Mouse (Mus musculus): Measurements from ENCODE around the gene Sept5.

Gene Sept5

DNA sequence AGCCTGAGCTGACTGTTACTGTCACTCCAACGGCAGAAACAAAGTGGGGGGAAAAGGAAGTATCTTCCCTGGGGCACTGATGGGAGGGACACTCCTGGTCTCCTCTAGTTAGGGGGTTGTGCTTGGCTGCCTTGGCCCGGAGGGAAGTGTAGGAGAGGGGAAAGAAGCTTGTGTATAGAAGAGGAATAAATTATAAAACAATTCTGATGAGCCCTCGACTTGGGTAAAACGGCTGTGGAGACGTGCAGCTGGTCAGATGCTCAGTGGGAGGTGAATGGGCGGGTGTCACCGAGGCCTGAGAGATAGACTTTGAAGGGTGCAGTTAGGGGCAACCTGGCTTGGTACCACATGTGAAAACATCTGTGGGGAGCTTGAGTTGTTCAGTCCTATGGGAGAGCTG is 1.4 kb upstream of the Sept5 start:
- no peak for DNase-seq

DNA sequence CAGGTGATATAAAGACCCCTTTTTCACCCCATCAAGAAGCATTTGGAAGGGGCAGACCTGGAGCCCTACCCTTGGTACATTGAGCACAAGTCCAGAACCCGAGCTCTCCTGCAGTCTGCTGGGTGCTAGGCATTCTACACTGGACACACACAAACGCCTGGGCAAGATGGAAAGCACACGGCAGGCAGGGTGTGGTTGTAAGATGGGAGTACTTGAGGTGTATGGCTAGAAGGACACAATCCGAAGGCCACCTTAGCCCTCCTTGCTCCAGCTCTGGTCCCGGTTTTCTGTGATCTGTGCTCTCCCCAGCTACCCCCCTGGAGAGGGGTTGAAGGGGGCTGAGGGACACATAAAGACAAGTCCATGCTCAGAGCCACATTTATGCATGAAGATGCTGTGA is 537 bp upstream of the Sept5 start:
- DNase-seq = no peak

- DNase-seq = no peak
These were observed 810 bp downstream of the Sept5 start for GRCm38 (mm10) chr16:18628948-18629340.

- DNase-seq = no peak
These were observed 1.4 kb downstream of the Sept5 start for GRCm38 (mm10) chr16:18628206-18628947.

DNA sequence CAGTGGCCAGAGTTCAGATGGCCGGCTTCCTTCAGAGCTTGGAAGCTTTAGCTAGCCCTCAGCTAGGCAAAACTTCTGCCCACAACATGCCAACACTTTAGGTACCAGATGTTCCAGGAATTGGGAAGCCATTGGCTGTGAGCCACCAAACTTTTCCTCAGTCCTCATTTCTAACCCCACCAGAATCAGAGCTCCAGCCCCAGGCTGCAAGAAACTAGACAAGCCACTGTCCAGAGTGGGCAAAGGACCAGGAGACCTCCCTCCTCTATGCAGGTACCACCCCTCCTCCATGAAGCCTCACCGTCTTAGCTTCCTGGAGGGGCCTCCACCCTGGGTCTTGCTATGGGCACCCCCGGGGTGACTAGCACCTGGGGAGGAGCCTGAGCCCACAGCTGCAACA is 2.6 kb downstream of the Sept5 start:
- no peak for DNase-seq

GRCm38 (mm10) chr16:18626376-18626878 is 3.3 kb downstream of the Sept5 start, which contains the start of gene Gm49601:
TSS of gene Gm49601 (minus strand) at chr16:18626427.
- peak; percentile 73 for DNase-seq

- DNase-seq = no peak
These were observed 3.9 kb downstream of the Sept5 start for GRCm38 (mm10) chr16:18625791-18626311.

- DNase-seq = no peak
These were observed 4.7 kb downstream of the Sept5 start for GRCm38 (mm10) chr16:18625097-18625496.

DNA sequence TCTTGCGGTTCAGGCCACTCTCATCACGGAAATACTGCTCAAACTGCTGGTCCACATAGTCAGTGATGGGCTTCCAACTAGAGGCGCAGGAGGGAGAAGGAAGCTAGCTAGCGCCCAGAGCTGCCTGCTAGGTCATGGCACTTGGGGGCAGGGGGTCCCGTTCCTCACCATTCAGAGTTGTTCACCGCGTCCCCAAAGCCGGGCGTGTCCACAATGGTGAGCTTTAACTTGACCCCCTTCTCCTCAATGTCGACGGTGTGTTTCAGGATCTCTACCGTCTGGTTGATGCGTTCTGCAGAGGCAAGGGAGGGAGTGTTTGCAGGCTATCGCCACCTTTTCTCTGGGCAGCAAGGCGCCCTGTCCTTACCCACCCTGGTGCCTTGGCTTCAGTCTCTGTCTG is 5.1 kb downstream of the Sept5 start:
- no peak for DNase-seq

DNA sequence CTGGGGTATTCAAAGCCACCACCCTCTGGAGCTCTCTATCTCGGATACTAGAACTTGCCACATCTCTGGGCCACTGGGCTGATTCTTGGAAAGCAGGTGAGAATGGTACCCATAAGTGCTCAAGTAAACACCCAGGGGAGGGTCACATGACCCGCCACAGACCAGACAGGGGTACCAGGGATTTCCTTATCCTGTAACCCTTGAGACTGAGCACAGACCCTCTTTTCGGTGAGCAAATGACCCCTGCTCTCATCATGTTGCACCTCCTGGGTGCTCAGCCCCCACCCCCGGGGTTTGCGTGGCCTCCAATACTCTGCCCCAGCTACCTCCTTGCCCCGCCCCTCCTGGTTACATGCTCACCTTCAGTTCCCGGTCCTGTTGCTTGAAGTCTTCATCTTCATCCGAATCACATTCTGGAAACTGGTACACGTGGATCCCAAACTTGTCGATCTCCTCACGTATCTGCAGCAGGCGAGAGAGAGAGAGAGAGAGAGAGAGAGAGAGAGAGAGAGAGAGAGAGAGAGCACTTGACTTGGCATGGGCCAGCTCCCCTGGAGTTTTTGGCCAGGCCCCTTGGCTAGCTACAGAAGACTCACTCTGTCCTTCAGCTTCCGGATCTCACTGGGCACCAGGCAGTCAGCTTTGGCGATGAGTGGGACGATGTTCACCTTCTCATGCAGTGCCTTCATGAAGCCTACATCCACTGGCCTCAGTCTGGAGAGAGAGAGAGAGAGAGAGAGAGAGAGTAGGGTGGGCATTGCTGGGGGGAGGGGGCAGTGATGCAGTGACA is 5.8 kb downstream of the Sept5 start:
- no peak for DNase-seq

DNA sequence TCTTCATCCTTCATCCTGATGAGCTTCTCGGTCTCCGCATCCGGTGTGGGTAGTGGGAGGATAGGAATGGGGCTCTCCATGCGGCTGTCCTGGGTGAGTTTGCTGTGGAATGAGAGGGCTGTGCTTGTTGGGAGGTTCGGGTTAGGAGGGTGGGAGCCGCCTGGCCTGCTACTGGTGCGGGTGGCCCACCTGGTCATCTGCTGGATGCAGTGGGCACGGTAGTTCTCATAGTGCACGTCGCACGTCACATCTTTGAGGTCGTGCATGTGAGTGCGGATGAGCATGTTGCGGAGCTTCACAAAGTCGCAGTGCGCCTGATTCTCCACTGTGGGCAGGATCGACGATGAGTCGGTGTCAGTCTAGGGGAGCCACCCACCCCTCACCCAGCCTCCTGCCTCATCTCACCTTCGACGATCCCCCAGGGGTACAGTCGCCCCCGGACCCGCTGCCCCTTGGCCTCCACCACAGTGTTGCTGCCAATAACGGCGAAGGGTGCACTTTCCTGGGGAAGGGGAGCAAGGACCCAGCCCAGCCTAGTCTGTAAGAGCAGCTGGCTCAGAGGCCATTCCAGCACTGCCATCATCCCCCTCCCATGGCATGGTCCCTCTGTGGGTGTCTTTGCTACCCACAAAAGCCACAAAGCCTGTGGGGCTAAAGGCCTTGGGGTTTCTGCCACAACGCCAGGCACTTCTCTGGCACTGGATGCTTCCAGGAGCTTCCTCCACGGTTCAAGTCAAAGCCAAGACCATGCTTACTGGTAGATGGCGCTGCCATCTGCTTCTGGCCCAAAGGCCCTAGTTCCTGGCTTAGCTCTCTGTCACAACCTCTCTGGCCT is 6.6 kb downstream of the Sept5 start:
- DNase-seq = no peak

DNA sequence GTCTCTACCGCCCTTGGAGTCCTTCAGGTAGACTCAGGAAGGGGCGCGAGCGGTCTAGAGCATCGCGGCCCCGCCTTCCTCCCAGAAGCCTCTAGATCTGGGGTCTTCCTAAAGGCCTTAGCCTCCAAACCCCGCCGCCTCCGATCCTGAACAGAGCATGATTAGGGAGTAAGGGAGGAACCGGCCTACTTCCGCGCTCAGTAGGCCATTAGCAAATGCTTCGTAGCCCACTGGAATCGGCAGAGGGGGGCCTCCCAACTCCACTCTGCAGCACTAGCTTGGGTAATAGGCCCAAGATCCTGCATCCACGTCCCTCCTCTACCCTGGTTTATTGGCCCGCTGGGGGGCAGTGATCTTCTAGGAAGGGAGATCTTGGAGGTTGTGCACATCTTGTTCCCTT is 7.7 kb downstream of the Sept5 start, which contains the start of gene Gp1bb:
Gene Gp1bb (minus strand): TSS at position 385 of the 400 bp plus-strand sequence.
- DNase-seq = no peak

GRCm38 (mm10) chr16:18621362-18622001 is 8.3 kb downstream of the Sept5 start:
- peak; percentile 47 for DNase-seq

GRCm38 (mm10) chr16:18620601-18621361 is 9.0 kb downstream of the Sept5 start:
- DNase-seq = no peak

DNA sequence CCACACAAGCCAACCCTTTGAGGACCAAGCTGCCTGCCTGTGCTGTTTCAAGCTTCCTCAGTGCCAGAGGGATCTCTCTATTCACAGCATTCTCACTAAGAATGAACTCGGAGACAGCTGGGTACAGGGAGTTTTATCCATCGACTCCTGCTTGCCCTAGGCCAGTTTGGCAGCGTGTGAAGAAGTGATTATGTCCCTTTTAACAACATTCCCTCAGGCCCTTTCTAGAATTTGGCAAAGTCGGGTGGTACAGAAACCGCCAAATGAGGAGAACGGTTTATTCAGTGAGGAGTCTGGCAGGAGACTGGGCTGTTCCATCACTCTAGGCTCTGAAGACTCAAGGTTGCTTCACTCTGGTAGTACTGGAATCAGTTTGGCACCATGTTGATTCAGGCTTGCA is 9.6 kb downstream of the Sept5 start:
- no peak for DNase-seq

- no peak for DNase-seq
These were observed 10.6 kb downstream of the Sept5 start for GRCm38 (mm10) chr16:18619110-18619509.

DNA sequence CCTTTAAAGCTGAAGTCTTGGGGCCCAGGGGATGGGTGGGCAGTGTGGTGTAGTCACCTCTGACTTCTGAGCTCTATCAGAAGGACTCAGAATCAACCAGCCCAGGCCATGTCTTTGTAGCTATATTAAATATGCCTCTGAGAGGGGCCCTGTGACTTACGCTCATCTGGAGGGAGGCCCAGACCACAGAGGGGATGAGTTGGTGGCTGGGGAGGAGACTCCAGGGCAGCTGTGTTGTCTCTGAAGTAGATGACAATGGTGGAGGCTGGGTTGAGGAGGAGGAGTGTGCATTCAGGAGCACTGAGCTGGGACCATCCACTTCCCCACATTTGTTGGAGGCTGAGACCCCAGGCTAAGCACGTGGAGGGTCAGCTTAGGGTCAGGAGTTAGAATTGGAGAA is 11.5 kb downstream of the Sept5 start:
- DNase-seq = no peak

GRCm38 (mm10) chr16:18617370-18618065 is 12.2 kb downstream of the Sept5 start:
- peak; percentile 83 for DNase-seq

DNA sequence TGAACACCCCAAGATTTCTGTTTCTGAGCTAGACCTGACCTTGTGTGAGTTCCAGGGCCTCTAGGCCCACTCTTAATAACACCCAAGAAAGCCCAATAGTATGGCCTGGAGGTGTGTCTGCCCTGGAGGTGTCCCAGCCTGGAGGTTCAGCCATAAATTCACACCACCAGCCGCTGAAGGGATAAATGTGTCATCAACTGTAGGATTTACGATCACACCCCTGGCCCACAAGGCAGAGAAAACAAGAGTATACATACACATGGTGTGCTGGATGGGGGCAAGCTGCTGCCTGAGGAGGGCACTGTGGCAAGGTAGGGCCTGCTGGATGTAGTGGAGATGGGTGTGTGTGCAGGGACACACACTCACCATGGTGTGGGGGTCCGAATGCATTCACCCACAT is 16.5 kb downstream of the Sept5 start:
- DNase-seq = no peak

- DNase-seq = no peak
These were observed 18.0 kb downstream of the Sept5 start for GRCm38 (mm10) chr16:18611752-18612151.

DNA sequence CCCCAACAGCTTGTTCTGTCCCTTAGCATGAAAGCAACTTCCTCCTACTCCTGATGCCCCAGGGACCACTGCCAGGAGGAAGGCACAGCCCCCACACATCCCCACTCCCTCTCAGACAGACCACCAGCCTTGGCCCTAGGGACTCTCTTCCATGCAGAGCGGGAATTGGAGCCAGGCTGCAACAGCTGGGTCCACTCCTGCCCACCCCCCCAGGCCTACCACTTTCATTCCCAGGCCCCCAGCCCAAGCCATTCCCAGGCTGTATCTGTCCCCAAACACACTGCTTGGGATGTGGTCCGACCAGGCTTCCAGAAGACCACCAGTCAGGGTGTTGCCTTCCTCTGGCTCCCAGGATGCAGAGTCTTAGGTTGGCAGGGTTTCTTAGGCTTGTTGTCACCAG is 20.7 kb downstream of the Sept5 start:
- no peak for DNase-seq
